Comparison of ENCODE assay signal across 8 mouse cellular contexts in the genomic region with DNA sequence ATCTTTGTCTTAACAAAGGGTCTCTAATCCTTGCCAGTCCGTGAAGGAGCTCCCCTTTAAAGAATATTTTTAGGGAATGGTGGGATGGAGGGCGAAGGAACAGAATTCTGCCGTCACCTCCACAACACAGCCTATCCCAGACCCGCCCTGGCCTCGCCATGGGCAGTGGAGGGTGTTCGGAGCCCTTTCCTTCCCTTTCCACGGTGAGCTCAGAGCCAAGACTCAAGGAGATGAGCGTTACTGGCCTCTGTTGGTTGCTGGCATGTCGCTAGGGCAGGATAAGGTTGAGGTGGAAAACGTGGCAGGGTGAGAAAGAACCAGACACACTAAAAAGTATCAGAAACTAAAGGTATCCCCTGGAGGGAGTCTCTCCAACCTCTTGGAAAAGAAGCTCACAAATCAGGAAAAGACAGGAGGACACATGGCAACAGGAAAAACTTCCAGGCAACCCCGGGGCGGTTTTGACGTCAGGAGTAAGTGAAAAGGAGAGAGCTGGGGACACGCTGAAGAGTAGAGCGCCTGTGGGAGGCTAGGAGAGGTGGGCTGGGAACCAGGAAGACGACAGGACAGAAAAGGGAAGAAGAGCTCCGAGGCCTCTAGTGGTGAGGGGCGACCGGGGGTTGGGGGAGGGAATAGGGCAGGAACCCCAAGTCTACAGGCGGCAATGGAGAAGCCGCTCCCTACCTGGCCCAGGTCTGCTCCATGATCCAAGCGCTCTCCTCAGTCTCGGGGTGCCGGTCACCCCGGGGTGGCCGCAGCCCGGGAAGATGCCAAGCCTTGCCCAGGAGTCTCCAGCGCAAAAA. TPM values are rescaled to one million over a fixed set of nuclear protein-coding genes. Genes with fewer than 3 reads are reported as not detected.
A peak's percentile ranks its signal among the peaks of the same experiment; 100 is the strongest.
DNase-seq lines count a peak whose midpoint lies in the region; ATAC-seq and TF ChIP-seq lines count a peak whose summit lies in the region.

No protein-coding gene starts in this region.

- TF ChIP-seq CTCF in kidney, postnatal 0 days (IDR thresholded peaks at IDR 0.05; ENCODE audit: low read depth), result no peak

- peak overlapping the region; percentile 92 for H3K4me2 ChIP-seq in lung, embryonic 15.5 days
- peak overlapping the region; percentile 85 for H3K4me2 ChIP-seq in heart, embryonic 11.5 days
- H3K4me2 ChIP-seq in kidney, postnatal 0 days (ENCODE audit: low read length), result peak overlapping the region; percentile 83
- H3K4me2 ChIP-seq in midbrain, embryonic 12.5 days (replicated peaks), result peak overlapping the region; percentile 96

- peak overlapping the region; percentile 41 for H3K4me3 ChIP-seq in lung, embryonic 15.5 days
- peak overlapping the region; percentile 78 for H3K4me3 ChIP-seq in heart, embryonic 11.5 days (ENCODE audit: low read depth, low read length)
- H3K4me3 ChIP-seq in kidney, postnatal 0 days (replicated peaks; ENCODE audit: low read depth, low read length), result peak overlapping the region; percentile 41
- H3K4me3 ChIP-seq in midbrain, embryonic 12.5 days, result peak overlapping the region; percentile 52

- no peaks in the 10 kb centered on the region for H3K36me3 ChIP-seq in lung, embryonic 15.5 days
- H3K36me3 ChIP-seq in heart, embryonic 11.5 days (ENCODE audit: control insufficient read depth, insufficient read depth, low read length), result no peaks in the 10 kb centered on the region
- H3K36me3 ChIP-seq in kidney, postnatal 0 days (ENCODE audit: insufficient read depth, low read length), result no peaks in the 10 kb centered on the region
- no peaks in the 10 kb centered on the region for H3K36me3 ChIP-seq in midbrain, embryonic 12.5 days

- WGBS in lung, embryonic 15.5 days, result 4% methylated on average over 28 of the region's 28 CpGs
- 4% methylated on average over 28 of the region's 28 CpGs for WGBS in heart, embryonic 11.5 days (ENCODE audit: insufficient replicate concordance)
- 3% methylated on average over 27 of the region's 28 CpGs for WGBS in kidney, postnatal 0 days
- 2% methylated on average over 28 of the region's 28 CpGs for WGBS in midbrain, embryonic 12.5 days

- peaks cover 30% of the 10 kb centered on the region for H3K27me3 ChIP-seq in lung, embryonic 15.5 days
- H3K27me3 ChIP-seq in heart, embryonic 11.5 days (ENCODE audit: control insufficient read depth, insufficient read depth, low read length), result no peaks in the 10 kb centered on the region
- H3K27me3 ChIP-seq in kidney, postnatal 0 days (ENCODE audit: insufficient read depth, low read length), result peaks cover 8% of the 10 kb centered on the region; the same call in 1 of the 2 replicates
- peaks cover 38% of the 10 kb centered on the region for H3K27me3 ChIP-seq in midbrain, embryonic 12.5 days

- peaks cover 7% of the 10 kb centered on the region for H3K4me1 ChIP-seq in lung, embryonic 15.5 days
- H3K4me1 ChIP-seq in heart, embryonic 11.5 days (ENCODE audit: control insufficient read depth, insufficient read depth, low read length), result peaks cover 10% of the 10 kb centered on the region
- no peaks in the 10 kb centered on the region; the same call in none of the 2 replicates for H3K4me1 ChIP-seq in kidney, postnatal 0 days (replicated peaks; ENCODE audit: insufficient read depth, low read length)
- peaks cover 15% of the 10 kb centered on the region for H3K4me1 ChIP-seq in midbrain, embryonic 12.5 days

- DNase-seq in lung, postnatal 14 days, result no peak
- DNase-seq in embryo, embryonic 10.5 days (ENCODE audit: low spot score), result peak; percentile 23
- peak; percentile 29 for DNase-seq in kidney, postnatal 0 days (ENCODE audit: low spot score)
- no peak for DNase-seq in MN1 (ENCODE audit: low spot score)

- ATAC-seq in lung, embryonic 15.5 days (ENCODE audit: borderline replicate concordance, extremely low read depth, low FRiP score, low TSS enrichment), result peak; percentile 65
- ATAC-seq in heart, embryonic 11.5 days (replicated peaks; ENCODE audit: insufficient number of reproducible peaks, low FRiP score, low TSS enrichment), result peak; percentile 69
- ATAC-seq in kidney, postnatal 0 days (replicated peaks; ENCODE audit: low FRiP score, low read depth), result peak; percentile 29; the same call in 1 of the 2 replicates
- ATAC-seq in midbrain, embryonic 12.5 days (ENCODE audit: low FRiP score, low read depth), result peak; percentile 75
- ATAC-seq in inflammation-experienced regulatory T-cells, adult 6 months, result no peak

- no peaks in the 10 kb centered on the region for H3K9me3 ChIP-seq in lung, embryonic 15.5 days
- H3K9me3 ChIP-seq in heart, embryonic 11.5 days (replicated peaks; ENCODE audit: control insufficient read depth, low read length), result no peaks in the 10 kb centered on the region
- H3K9me3 ChIP-seq in kidney, postnatal 0 days (replicated peaks; ENCODE audit: low read length), result no peaks in the 10 kb centered on the region
- no peaks in the 10 kb centered on the region for H3K9me3 ChIP-seq in midbrain, embryonic 12.5 days

- H3K9ac ChIP-seq in lung, embryonic 15.5 days, result 0 out of 2 replicates have a peak overlapping the region, but pooled peaks have one; percentile 18
- H3K9ac ChIP-seq in heart, embryonic 11.5 days (ENCODE audit: low read depth, low read length), result peak overlapping the region; percentile 82
- peak overlapping the region; percentile 36; the same call in 1 of the 2 replicates for H3K9ac ChIP-seq in kidney, postnatal 0 days (ENCODE audit: low read depth, low read length)
- H3K9ac ChIP-seq in midbrain, embryonic 12.5 days (replicated peaks), result peak overlapping the region; percentile 59

- H3K27ac ChIP-seq in lung, embryonic 15.5 days, result no peak overlapping the region
- peak overlapping the region; percentile 88 for H3K27ac ChIP-seq in heart, embryonic 11.5 days (ENCODE audit: low read depth, low read length)
- H3K27ac ChIP-seq in kidney, postnatal 0 days, result no peak overlapping the region
- no peak overlapping the region for H3K27ac ChIP-seq in midbrain, embryonic 12.5 days (replicated peaks)

RNA-seq across cellular contexts. Expression of gene Pde4dip, which starts 21.1 kb away (rescaled TPM):
- 16.4 and 18.3 TPM in 2 replicates for polyA plus RNA-seq in lung, embryonic 15.5 days (2015; fragmentation: Nextera tagmentation; extraction: Ambion mirVana)
- 69.8 and 76.7 TPM in 2 replicates for polyA plus RNA-seq in heart, embryonic 11.5 days (2014; fragmentation: Nextera tagmentation; extraction: Ambion mirVana)
- polyA plus RNA-seq in kidney, postnatal 0 days (2015; fragmentation: Nextera tagmentation; extraction: Ambion mirVana), result 17.6 and 18.0 TPM in 2 replicates
- polyA plus RNA-seq in midbrain, embryonic 12.5 days (2016; fragmentation: Nextera tagmentation; extraction: Ambion mirVana), result 38.1 and 39.9 TPM in 2 replicates
- polyA plus RNA-seq in inflammation-experienced regulatory T-cells, adult 6 months (2017; shearing (Covaris generic)), result 10 to 100 TPM in 2 of 3 experiments, 1 to 10 TPM in 1; 9.1 to 13.1 (median 11.2) TPM

RNA-seq across cellular contexts. Expression of gene Sec22b, which starts 33.6 kb away (rescaled TPM):
- 147 and 157 TPM in 2 replicates for polyA plus RNA-seq in lung, embryonic 15.5 days (2015; fragmentation: Nextera tagmentation; extraction: Ambion mirVana)
- polyA plus RNA-seq in heart, embryonic 11.5 days (2014; fragmentation: Nextera tagmentation; extraction: Ambion mirVana), result 146 and 151 TPM in 2 replicates
- 97.7 and 102 TPM in 2 replicates for polyA plus RNA-seq in kidney, postnatal 0 days (2015; fragmentation: Nextera tagmentation; extraction: Ambion mirVana)
- polyA plus RNA-seq in midbrain, embryonic 12.5 days (2016; fragmentation: Nextera tagmentation; extraction: Ambion mirVana), result 98.7 and 101 TPM in 2 replicates
- 100 to 1,000 TPM in 1 of 3 experiments, 10 to 100 TPM in 2; 74.0 to 102 (median 82.1) TPM for polyA plus RNA-seq in inflammation-experienced regulatory T-cells, adult 6 months (2017; shearing (Covaris generic))

Comparison
In these comparisons a context has a peak if more than half of its experiments do, and no peak if none do; other contexts are left out.
1. H3K9ac ChIP-seq: peak in every context shown above with its lines; median percentile 82 in heart, embryonic 11.5 days; 59 in midbrain, embryonic 12.5 days; 36 in kidney, postnatal 0 days; 18 in lung, embryonic 15.5 days.
2. DNase-seq: peak in embryo, embryonic 10.5 days (single experiment) and kidney, postnatal 0 days (single experiment); none in lung, postnatal 14 days (single experiment) and MN1 (single experiment).
3. Peak in every context shown above with its lines, with median percentiles within 50 percentile points of each other: H3K4me2 ChIP-seq and H3K4me3 ChIP-seq.